Mouse (Mus musculus) stomach, postnatal 0 days (tissue): ENCODE results near the gene Usp43.

Experiments used
- CTCF ChIP-seq: IDR thresholded peaks from 2 replicates; pipeline ENCODE4 v1.5.1; 2016; ENCODE audit warnings: antibody characterized with exemption, low read depth, mild to moderate bottlenecking, moderate library complexity
- EP300 ChIP-seq: optimal IDR thresholded peaks from 2 replicates; pipeline ENCODE3; 2016; ENCODE audit warnings: antibody characterized with exemption

- peak; percentile 83 for TF ChIP-seq CTCF
- no peak for TF ChIP-seq EP300
Observed at GRCm38 (mm10) chr11:67820221-67820620, 101.7 kb downstream of the Usp43 start.
